Mouse (Mus musculus) left cerebral cortex, adult 11 months (tissue): ENCODE measurements around the gene AC124108.1.
"Not testable (repeated sequence)": the region's sequence is repeated elsewhere in the genome, so short reads cannot be mapped to it uniquely, and the experiment has no call there.

Experiments used
- DNase-seq: peaks from one replicate; pipeline ENCODE4 v3.0.0; 2022; ENCODE audit warnings: low spot score

The AC124108.1 gene

DNA sequence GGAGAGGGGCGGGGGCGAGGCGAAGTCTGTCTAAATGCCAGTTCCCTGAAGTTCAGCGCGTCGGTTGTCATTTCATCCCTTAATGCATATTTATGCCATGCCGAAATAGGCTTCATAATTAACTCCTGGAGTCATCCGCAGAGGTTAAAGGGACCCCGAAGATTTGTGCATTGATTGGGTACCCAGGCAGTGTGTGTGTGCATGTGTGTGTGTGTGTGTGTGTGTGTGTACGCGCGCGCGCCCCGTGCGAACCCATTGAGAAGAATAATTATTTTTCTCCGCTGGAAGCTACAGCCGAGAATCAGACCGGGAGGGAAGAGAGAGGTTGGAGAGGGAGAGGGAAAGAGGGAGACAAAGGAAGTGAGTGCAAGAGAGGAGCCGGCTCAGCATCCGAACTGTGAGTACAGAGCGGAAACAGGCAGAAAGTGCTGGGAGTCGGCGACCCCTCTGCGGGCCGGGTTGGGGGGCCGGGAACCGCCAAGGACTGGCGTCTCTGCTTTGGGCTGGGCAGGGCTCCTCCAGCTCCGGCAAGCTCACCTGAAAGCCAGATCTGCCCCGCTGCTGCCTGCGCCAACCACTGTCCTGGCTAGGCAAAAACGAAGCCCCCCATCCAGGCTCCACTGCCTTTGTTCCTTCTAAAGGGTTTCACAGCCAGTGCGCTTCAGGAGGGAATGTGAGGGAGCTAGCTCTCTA lies at the start of gene AC124108.1, which contains the start of gene Lemd1:
Gene AC124108.1 (plus strand): TSS at position 365 of the 693 bp plus-strand sequence.
Gene Lemd1 (plus strand): TSS at position 339 of the 693 bp plus-strand sequence.
- no peak for DNase-seq

DNA sequence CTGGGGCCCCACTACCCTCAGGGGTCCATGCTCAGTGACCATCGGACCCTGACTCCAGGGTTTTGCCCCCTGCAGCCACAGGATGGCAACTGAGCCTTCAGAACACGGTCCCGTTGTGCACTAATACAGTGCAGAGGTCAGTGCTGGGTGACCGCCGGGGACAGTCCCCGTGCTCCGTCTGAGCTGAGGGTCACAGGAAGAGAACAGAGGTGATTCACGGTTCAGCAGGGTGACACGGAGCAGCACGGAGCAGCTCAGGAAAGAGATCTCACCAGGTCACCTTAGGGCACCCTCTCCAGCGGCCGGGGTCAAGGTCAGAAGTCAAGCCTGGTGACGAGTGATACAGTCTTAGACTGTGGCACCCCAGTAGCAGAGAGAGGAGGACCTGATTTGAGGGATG lies 49.5 kb upstream of the AC124108.1 start:
- DNase-seq, result no peak

- no peak for DNase-seq
These were observed 48.2 kb upstream of the AC124108.1 start for GRCm38 (mm10) chr1:132143079-132143478.

DNA sequence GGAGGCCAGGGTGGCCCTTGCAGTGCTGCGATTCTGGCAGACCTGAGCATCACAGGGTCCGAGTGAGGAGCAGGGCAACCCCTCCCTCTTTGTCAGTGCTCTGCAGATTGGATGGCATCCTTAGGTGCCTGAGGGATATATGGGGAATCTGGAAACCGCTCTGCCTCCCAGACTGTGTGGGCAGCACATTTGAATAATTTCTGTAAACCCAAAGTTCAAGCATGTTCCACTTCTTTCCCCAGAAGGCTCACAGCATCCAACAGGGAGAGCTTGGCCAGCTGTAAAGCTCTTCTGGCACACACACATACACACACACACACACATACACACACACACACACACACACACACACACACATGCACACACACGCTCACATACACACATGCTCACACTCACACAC lies 47.5 kb upstream of the AC124108.1 start:
- DNase-seq, result no peak

- DNase-seq, result peak; percentile 52
These were observed 47.0 kb upstream of the AC124108.1 start for GRCm38 (mm10) chr1:132144223-132144622.

DNA sequence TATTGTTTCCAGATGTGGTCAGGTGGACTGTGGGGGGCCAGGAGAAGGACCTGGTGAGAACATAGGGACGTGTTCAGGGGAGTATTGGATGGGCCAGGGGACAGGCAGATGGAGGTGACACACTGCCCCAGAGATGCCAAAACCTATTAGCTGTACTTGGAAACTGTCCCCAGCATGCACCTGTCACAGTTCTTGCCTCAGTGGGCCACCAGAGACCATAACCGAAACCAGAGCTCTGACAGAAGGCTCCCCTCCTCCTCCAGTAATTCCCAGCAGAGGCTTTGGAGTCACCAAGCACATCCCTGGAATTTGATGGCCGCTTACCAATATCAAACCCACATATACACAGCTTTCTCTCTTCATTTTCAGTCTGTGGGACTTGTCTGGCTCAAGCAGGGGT lies 46.4 kb upstream of the AC124108.1 start:
- no peak for DNase-seq

GRCm38 (mm10) chr1:132145973-132146685 lies 45.1 kb upstream of the AC124108.1 start:
- no peak for DNase-seq

DNA sequence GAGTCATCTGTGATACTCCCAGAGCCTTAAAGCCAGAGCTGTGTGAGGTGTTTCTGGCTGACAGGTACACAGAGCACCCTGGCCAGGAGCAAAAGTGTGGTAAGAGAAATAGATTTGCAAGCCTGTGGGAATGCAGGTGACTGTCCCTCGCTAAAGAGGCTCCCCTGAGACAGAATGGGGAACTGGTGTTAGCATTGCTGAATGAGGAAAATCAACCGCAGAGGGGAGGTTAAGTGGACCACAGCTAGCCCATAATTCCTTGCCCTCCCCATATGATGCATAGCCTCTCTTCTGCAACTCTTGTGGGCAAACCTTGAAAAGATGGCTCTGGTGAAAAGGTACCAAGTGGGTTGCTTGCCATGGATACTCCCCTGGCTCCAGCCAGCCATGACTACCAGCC lies 41.8 kb upstream of the AC124108.1 start:
- DNase-seq, result no peak

DNA sequence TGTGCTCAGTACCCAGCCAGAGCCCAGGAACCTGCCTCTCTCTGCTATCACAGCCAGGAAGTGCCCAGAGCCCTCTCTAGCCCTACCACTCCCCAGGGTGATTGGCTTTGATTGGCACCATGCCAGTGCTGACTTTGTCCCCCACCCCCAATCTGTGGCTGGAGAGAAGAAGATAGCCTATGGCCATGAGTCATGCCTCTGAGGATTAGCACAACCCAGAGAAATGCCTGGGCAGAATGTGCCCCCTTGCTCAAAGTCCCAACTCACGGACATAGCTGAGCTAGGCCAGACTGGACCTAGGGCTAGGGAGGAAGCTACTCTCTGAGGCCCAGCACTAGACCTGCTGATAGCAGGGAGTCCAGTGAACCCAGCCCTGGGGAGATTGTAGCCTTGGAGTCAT lies 41.1 kb upstream of the AC124108.1 start:
- no peak for DNase-seq

DNA sequence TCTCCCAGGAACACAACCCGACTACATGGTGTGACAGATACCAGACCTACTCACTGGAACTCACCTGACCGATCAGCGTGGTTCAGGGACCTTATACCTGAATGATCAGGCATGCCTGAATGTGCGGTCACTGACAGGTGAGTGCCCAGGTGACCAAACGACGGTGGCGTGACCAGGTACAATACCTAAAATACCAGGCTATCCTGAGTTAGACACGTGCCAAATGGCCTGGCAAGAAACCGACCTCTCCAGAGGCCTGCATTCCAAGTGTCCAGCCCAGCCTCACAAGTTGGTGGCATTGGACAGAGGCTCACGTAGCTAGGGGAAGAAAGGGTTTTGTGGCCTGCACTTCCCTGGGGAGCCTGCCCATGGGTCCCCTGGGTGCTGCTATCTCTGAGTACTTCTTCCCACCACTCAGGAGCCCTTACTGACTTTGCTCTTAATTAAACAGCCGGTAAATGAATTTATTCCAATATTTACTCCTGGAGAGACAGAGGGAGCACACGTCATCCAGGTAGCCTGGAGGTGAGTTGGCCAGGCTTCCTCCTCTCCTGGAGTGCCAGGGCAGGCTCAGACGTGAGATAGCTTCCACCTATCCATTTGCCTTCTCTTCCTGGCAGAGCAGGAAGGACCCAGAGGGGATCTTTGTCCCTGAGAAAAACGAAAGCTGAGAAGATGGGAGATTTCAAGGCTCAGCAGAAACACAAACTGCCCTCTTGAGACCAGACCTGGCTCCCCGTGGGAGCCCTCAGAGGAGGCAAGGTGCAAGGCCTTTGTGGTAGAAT lies 40.2 kb upstream of the AC124108.1 start:
- DNase-seq, result no peak

DNA sequence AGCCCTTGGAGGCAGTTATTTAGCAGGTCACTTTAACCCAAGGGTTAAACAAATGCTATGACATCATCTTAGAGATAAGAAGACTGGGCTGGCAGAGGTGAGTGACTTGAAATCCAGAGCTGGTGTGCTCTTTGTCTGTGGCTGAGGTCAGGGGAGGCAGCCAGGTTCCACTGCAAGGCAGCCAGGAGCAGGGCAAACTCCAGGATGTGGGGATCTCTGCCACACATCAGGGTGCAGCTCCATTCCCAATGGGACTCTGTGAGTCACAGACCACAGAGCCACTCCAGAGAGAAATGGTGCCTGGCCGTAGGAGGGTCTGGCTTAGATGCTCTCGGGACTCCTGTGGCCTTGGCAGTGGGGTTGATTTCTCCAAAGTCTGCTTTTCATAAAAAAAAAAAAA lies 39.3 kb upstream of the AC124108.1 start:
- no peak for DNase-seq

GRCm38 (mm10) chr1:132153086-132153690 lies 38.1 kb upstream of the AC124108.1 start:
- DNase-seq, result no peak

- DNase-seq, result no peak
These were observed 37.6 kb upstream of the AC124108.1 start for GRCm38 (mm10) chr1:132153691-132154090.

- DNase-seq, result peak; percentile 67
These were observed 35.5 kb upstream of the AC124108.1 start for GRCm38 (mm10) chr1:132155737-132156136.

DNA sequence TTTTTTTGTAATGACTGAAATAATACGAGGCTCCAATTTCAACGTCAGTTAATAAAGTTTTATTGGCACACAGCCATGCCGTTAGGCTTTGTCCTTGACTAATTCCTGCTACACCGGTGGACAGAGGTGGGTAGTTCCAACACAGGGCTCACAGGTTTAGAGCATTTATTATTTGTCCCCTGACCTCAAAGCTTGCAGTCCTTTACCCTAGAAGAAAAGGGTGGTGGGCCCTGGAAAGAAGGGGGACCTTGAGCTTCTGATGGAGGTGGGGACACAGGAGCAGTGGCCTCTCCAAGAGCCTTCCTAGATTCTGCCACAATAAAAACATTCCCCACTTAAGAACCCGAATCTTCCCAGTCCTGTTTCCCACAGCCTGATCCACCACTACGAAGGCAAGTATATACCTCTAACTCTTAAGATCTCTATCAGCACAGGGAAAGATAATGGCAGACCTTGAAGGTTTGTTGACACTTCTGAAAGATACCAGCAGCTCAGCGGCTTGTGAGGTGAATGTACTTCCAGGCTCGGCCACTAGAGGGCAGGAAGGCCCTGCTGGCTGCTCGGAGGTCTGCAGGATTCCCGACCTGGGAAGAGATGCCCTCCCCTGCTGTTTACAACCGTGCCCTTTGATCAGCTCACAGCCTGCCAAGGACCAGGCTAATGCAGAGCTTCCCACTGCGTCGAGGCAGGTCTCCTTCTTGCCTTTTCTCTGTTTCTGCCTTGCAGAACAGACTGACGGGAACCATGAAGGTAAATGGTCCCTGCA lies 34.1 kb upstream of the AC124108.1 start:
- DNase-seq, result peak; percentile 70

DNA sequence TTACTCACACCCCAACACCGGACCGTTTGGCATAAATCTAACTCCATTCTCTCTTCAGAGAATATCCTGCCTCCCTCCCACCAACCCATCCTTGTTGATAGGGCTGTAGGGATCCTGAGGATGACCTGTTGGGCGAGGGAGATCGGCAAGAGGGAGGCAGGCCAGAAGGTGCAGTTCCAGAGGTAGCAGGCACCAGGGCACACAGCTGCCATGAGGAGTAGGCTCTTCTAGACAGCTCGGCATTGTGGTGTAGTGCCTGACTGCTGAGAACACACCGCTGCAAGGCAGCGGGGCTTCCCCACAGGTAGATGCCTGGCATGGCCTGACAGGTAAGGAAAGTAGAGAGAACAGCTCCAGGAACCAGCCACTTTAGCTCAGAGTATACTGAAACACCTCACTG lies 33.4 kb upstream of the AC124108.1 start:
- no peak for DNase-seq

DNA sequence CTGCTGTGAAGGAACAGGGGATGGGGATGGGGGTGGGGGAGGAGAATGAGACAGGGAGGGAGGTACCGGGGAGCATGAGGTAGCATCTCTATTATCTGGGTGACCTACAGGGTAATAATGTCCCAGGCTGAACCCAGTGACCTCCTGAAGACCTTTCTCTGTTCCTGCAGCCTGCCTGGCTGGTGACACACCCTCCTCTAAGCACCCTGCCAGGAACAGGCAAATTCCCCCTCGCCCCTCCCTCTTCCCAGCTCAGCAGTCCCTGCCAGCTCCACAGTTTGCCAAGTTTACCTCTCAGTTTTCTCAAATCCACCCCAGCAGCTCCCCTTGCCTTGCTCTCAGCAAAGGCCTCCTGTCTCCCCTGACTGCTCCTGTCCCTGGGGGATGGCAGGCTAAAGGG lies 32.5 kb upstream of the AC124108.1 start:
- DNase-seq, result no peak

DNA sequence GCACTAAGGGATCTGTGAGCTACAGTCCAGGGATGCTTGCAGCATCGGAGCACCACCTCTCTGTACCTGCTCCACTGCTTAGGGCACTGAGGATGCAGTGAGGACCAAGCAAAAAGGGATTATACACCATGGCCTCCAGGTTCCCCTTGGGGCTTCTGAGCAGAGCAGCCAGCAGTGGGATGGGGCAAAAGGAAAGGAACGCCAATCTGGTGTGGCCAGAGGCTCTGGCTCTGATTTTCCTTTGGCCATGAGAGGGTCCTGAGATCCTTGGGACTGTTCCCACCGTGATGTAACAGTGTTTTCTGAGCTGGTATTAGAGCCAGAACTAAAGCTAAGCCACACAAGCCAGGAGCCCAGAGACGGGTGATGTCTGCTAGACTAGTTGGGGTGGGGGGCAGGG lies 31.6 kb upstream of the AC124108.1 start:
- no peak for DNase-seq

DNA sequence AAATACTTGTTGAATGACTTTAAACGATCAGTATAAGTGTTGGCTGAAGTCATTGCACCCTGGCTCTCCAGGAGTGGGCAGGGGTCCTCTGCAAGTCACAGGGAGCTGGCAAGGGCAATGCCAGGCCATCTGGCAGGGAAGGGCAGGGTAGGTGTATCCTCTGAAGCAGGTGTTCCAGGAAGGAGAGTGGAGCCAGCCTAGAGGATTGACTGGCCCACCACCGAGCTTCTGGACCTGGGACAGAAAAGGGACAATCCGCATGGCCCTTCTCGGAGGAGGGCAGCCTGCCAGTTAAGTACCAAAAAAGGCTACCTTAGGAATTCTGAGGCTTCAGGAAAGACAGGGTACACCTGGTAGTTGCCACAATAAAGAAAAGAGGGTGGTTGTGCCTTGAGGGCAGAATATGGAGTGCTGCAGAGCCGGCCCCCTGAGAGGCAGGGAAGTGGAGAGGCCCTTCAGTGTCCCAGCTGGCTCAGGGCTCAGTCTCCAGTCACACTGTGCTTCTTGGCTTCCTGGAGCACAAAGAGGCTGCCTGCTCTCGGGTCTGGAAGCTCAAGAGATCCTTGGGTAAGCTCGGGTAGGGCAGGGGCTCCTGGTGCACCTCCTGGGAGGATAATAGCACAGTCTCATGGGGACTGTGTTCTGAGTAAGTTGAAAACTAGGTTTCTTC lies 29.9 kb upstream of the AC124108.1 start:
- DNase-seq, result no peak

GRCm38 (mm10) chr1:132162618-132163017 lies 28.6 kb upstream of the AC124108.1 start:
- not testable (repeated sequence) for DNase-seq
